In genomic region chr9:35199772-35200471, GRCm38 (mm10) we compare ENCODE assay signal across 8 mouse cellular contexts. TPM values are rescaled to one million over a fixed set of nuclear protein-coding genes. Genes with fewer than 3 reads are reported as not detected.
DNase-seq lines count a peak whose midpoint lies in the region; ATAC-seq lines count a peak whose summit lies in the region.

Gene Srpr (plus strand): TSS chr9:35200175.
Gene Tirap (minus strand): TSS chr9:35200291.

- under 1% methylated on average over 34 of the region's 44 CpGs for WGBS in hindbrain, embryonic 13.5 days

- peak within 1 kb of the TSS; percentile 81 for H3K9ac ChIP-seq in hindbrain, embryonic 13.5 days

- H3K36me3 ChIP-seq in hindbrain, embryonic 13.5 days, result peaks cover 8% of the 10 kb centered on the region

- peak within 1 kb of the TSS; percentile 73 for H3K4me2 ChIP-seq in hindbrain, embryonic 13.5 days

- peak within 1 kb of the TSS; percentile 57 for H3K4me3 ChIP-seq in hindbrain, embryonic 13.5 days

- peaks cover 22% of the 10 kb centered on the region for H3K4me1 ChIP-seq in hindbrain, embryonic 13.5 days (replicated peaks)

- no peaks in the 10 kb centered on the region for H3K27me3 ChIP-seq in hindbrain, embryonic 13.5 days

- peak; percentile 89 for ATAC-seq in hindbrain, embryonic 13.5 days (ENCODE audit: low FRiP score)

- H3K9me3 ChIP-seq in hindbrain, embryonic 13.5 days, result no peaks in the 10 kb centered on the region

- peak within 1 kb of the TSS; percentile 30; the same call in 1 of the 2 replicates for H3K27ac ChIP-seq in hindbrain, embryonic 13.5 days

- peak; percentile 84 for DNase-seq in R1 (ENCODE audit: low read depth, low spot score)
- DNase-seq in cerebellum, postnatal 25 days, result peak; percentile 92 to 95
- peak; percentile 72 to 74 for DNase-seq in frontal cortex, postnatal 25 days (ENCODE audit: low spot score in 2 of 2)
- peak; percentile 83 for DNase-seq in layer of hippocampus, postnatal 14 days (ENCODE audit: low spot score in 2 of 2)
- peak; percentile 96 for DNase-seq in lung, postnatal 14 days
- DNase-seq in ovary, postnatal 36 days (ENCODE audit: low spot score), result peak; percentile 93
- peak; percentile 83 for DNase-seq in thymus, postnatal 25 days

RNA-seq across cellular contexts. Expression of gene Srpr, which starts in this region (rescaled TPM):
- polyA plus RNA-seq in hindbrain, embryonic 13.5 days (2015; fragmentation: Nextera tagmentation; extraction: Ambion mirVana), result 67.9 and 70.4 TPM in 2 replicates
- 10 to 100 TPM; 63.1 to 67.3 TPM for total RNA-seq in layer of hippocampus, postnatal 14 days (2021)

RNA-seq across cellular contexts. Expression of gene Tirap, which starts in this region (rescaled TPM):
- polyA plus RNA-seq in hindbrain, embryonic 13.5 days (2015; fragmentation: Nextera tagmentation; extraction: Ambion mirVana), result 6.4 and 7.4 TPM in 2 replicates
- 1 to 10 TPM; 3.1 to 4.4 TPM for total RNA-seq in layer of hippocampus, postnatal 14 days (2021)

Comparison
In these comparisons a context has a peak if more than half of its experiments do, and no peak if none do; other contexts are left out.
1. Peak in every context shown above with its lines: DNase-seq, ATAC-seq, H3K4me3 ChIP-seq and H3K27ac ChIP-seq.